Mouse (Mus musculus): ENCODE data around the gene Fam173a. TPM values are rescaled to one million over a fixed set of nuclear protein-coding genes. Genes with fewer than 3 reads are reported as not detected.
A peak's percentile ranks its signal among the peaks of the same experiment; 100 is the strongest.

Gene Fam173a
- polyA plus RNA-seq (2015; fragmentation: Nextera tagmentation; extraction: Ambion mirVana) = 126 and 131 TPM in 2 replicates

DNA sequence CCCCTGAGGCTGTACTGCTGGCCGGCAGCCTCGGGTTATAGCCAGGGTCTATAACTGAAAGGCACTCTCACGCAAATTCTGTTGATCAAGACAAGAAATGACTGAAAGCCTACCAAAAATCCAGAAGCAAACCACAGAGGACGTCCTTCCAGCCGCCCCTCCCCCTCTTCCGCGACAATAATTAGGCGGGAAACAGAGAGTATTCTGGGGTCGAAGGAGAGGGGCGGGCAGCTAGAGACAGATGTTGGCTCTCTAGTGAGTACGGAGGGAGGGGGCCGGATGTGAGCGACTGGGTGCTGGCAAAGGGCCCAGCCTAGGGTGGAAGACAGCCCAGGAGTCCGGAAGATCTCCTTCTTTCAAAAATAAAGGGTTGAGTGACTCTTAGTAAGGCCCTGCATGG is at the start of gene Fam173a:
TSS of gene Fam173a (minus strand) at position 287 of the 400 bp plus-strand sequence.
- DNase-seq (ENCODE audit: low spot score) = peak; percentile 87

DNA sequence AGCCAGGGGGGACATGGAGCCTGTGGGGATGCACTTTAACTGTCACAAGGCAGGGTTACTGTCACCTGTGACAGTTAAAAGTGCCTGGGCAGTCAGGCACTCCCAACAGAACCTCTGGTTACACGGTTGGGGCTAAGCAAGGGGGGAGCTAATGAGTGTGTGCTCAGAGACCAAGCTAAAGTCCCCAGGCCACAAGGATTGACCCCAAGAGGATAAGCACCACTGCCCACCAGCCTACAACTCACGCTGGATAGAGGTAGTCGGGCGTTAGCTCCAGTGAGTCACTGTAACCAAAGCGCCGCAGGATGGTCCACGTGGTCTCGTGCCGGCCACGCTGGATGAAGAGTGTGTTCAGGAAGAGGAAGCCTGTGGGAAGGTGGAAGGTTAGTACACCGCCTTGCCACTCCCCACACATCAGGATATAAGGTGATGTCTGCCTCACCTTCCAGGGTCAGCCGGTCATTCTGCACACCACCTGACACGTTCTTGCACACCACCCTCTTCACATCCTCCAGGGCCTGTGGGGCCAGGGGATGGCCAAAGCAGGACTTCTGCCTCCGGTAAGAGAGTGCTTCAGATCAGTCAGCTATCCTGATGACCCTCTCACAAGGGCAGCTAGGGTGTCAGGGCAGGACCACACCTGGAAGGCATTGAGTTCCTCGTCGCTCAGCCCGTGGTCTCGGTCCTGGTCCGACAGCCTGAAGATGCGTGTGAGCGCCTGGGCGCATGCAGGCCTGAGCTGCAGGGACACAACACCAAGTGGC is 48.6 kb upstream of the Fam173a start, which contains the start of gene Gm20683:
TSS of gene Gm20683 (minus strand) at position 647 of the 764 bp plus-strand sequence.
- no peak for DNase-seq (ENCODE audit: low spot score)

DNA sequence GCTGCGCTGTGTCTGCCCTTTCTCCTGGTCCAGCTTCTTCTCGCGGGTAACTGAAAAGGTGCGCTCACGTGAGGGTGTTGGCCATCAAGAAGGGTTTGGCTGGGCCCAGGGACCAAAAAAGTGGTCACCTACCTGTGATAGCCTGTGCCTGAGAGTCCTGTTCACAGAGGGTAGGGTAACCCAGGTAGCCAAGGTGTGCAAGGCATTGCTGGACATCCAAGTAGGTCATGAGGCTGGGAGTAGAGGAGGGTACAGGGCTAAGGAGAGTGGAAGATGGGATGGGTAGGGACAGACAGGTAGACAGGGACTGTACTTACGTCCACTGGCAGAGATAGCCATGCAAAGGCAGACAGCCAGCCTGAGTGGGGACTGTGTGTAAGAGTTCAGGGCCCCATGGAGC is 47.8 kb upstream of the Fam173a start:
- DNase-seq (ENCODE audit: low spot score) = no peak

DNA sequence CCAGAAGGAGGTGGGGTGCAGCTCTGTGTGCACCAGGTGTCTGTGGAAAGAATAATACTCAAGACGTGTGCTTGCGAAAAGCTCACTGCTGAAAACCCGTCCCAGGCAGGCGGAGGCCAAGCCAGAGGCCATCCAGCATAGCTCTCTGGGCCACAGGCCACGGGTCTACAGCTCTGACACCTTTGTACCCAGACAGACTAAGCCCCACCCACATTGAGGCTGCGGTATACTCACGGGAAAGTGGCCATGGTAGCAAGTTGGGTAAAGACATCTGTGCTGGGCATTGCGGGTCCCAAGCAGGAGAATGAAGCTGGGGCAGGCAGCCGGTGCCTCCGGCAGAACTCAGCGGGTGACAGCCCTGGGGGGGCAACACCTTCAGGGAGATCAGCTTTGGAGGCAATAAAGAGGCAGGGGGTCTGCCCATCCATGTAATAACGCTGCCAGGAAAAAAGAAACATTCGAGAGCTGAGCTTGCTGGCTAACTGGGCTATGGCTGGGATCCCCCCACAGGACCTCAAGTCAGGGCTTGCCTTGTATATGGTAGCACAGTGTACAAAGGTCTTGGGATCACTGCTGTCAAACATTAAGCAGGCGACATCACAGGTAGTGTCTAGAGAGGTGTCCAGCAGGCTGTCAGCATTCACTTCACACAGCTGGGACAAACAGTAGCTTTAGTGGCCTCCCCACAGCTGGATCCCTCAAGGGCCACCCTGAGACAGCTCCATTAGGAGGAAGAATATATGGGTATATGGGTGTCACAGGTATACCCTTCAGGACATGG is 46.9 kb upstream of the Fam173a start:
- no peak for DNase-seq (ENCODE audit: low spot score)

DNA sequence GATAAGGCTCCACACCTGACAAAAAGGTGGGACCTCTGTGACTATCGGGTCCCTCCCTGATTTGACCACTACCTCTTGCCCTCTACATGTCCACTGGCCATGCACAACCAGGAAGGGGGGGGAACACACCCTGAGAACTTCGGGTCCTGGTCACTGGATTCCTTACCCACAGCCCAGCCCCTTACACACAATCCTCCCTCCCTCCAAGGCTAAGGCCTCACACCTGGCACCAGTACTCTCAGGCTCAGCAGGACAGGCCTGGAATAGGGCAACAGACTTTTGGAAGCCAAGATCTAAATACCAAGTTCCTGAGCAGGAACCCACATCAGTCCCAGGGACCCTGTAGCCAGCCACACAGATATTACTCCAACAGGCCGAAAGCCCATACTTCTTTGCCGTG is 46.2 kb upstream of the Fam173a start:
- DNase-seq (ENCODE audit: low spot score) = no peak

- DNase-seq (ENCODE audit: low spot score) = no peak
These were observed 44.8 kb upstream of the Fam173a start for GRCm38 (mm10) chr17:25837533-25837932.

- peak; percentile 59 for DNase-seq (ENCODE audit: low spot score)
These were observed 44.3 kb upstream of the Fam173a start, which contains the start of gene Rhbdl1 for GRCm38 (mm10) chr17:25837076-25837410. Gene Rhbdl1, minus strand, starts transcription at chr17:25837295.

DNA sequence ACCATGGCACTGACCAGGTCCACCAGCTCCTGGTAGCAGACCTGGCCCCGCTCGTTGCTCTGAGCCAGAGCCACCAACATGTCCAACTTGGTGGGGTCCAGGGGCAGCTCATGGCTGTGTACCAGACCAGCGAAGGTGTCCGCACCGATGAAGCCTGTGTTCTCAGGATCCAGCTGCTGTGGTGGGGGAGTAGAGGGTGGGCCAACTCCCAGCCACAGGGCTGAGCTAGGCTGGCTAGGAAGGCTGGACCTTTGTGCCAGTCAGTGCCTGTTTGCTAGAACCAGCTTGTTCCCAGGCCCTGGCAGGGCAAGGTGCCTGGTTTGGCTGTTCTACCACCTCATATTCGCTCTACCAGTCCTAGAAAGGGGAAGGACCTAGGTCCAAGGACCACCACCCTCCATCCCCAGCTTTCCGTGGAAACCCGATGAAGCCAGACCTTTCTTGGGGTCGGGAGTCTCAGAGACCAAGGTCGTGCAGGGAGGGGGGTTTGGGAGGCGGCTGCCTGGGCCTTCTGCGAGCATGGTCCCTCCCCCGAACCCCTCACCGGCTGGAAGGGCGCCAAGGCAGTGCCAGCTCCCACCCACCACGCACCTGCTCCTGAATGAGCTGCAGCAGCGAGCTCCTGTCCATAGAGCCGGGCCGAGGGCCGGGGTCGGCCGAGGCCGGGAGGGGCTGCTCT is 43.8 kb upstream of the Fam173a start:
- DNase-seq (ENCODE audit: low spot score) = no peak

DNA sequence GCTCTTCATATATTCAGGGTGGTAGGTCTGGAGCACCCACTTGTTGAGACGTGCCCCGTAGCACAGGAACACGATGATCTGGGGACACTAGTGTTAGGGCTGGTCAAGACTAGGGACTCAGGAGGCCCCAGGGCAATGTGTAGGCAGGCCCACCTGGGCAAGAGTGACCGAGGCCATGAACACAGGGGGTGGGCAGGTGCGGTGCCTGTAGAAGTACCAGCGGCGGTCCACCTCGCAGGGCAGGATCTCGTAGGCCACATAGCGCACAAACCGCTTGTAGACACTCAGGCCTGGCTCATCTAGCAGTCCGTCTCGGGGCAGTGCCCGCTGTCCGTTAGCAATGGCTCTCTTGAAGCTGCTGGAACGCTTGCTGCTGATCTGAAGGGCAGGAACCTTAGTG is 43.1 kb upstream of the Fam173a start:
- DNase-seq (ENCODE audit: low spot score) = no peak

GRCm38 (mm10) chr17:25835301-25835700 is 42.6 kb upstream of the Fam173a start:
- no peak for DNase-seq (ENCODE audit: low spot score)

DNA sequence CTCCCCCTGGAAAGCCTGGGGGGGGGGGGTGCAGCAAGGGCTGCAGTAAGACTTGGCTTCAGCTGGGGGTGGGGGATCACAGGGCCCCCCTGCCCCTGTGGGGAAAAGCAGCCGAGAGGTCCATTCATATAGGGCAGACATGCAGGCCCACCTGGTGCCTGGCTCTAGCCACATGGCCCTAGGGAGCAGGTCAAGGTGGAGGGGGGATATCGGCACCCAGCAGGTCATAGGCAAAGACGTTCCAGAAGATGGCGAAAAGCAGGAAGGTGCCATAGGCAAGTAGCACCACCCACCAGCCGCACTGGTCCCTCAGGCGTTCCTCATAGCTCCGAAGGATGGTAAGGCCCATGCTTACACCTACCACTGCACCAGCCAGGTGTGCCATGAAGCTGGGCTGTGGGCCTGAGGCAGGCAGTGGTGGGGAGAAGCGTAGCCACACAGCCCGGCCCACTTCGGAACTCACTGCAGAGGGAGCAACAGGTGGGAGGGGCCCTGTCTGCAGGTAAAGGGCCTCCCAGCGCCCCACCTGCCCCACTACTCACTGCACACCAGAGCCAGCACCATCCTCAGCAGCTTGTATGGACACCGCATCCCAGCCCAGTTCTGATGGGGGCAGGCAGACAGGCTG is 42.0 kb upstream of the Fam173a start:
- DNase-seq (ENCODE audit: low spot score) = no peak

DNA sequence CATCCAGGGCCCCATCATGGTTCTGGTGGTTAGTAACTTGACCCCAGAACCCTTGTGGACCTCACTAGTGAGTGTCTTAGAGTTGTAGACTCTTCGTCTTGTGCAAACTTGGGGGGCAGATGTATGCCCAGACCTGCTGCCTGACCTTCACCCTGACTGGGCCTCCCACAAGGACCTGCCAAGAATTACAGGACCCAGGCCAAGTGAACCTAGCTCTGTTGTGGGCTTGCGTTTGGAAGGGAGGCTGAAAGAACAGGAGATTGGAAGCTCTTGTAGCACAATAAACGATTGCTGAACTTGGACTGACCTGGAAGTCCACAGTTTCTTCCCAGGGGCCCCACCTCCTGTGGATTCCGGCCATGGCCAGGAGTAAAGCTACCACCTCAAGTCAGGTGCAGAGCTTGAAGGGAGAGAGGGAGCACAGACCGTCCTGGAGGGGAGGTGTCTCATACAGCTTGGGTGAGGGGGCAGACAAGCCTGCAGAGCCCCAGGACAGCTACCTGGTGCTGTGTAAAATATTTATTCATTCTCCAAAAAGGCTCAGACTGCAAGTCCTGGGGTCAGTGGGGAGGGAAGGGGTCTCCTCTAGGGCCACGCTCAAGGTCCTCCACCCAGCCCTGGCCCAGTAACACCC is 41.4 kb upstream of the Fam173a start:
- no peak for DNase-seq (ENCODE audit: low spot score)

DNA sequence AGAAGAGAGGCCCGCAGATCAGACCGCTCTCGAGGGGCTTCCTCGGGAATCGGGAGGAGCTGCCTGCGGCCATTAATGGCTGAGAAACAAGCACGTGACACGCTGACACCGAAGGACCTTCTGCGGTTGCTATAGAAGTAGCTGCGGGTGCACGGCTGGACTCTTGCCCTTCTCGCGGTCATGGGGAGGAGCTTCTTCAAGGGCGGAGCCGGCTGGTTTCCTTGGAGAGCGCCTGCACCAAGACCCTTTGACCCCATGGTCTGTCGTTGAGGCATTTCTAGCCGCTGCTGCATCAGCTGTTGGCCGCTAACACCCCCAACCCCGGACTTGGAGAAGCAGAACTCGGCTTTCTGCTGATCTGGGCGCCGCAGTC is 40.6 kb upstream of the Fam173a start, which contains the start of gene Stub1:
TSS of gene Stub1 (minus strand) at position 114 of the 373 bp plus-strand sequence.
- DNase-seq (ENCODE audit: low spot score) = no peak

DNA sequence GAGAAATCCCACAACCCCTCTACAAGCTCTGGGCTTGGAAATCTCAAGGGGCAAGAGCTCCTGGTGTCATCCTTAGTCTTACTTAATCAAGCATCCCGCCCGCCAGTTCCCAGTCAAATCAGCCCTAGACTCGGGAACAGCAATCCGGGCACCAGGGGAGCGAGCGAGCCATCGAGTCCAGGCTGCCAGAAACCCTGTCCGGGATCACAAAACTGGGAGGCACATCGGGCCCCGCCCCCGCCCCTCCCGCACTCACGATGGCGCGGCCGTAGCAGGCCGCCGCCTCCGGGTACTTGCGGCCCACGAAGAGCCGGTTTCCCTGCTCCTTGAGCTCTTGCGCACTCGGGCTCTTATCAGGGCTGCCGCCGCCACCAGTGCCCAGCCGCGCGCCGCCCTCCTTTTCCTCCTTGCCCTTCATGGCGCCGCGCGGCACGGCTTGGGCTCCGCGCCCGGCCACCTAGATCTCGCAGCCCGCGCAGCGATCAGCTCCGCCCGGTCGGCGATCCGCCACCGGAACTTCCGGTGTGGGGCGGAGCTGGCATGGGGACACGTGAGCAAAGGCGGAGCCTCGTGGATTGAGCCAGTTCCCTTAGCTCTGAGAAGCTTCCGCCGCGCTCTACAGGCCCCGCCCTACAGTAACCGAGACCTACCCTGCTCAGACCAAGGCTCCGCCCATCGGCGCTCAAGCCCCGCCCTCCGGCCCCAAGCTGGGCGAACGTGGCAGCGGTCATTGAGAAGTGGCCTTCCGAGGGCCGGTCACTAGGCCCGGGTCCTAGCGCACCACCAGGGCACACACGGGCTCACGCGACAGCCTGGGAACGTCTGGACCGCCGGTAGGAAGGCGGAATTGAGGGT is 40.0 kb upstream of the Fam173a start:
- peak; percentile 98 for DNase-seq (ENCODE audit: low spot score)

GRCm38 (mm10) chr17:25831451-25832281 is 39.0 kb upstream of the Fam173a start:
- no peak for DNase-seq (ENCODE audit: low spot score)

GRCm38 (mm10) chr17:25830806-25831431 is 38.2 kb upstream of the Fam173a start:
- DNase-seq (ENCODE audit: low spot score) = no peak

- DNase-seq (ENCODE audit: low spot score) = no peak
These were observed 37.6 kb upstream of the Fam173a start for GRCm38 (mm10) chr17:25830200-25830753.

- no peak for DNase-seq (ENCODE audit: low spot score)
These were observed 36.9 kb upstream of the Fam173a start for GRCm38 (mm10) chr17:25829558-25830017.
